Mouse (Mus musculus) kidney, adult 9 months (tissue): ENCODE measurements around the gene Fxyd1.

ENCODE experiments used
- DNase-seq: peaks from one replicate; pipeline ENCODE4 v3.0.0; 2022

The Fxyd1 gene

GRCm38 (mm10) chr7:31051321-31052021, 5.5 kb downstream of the Fxyd1 start, which contains the start of gene Fxyd7:
Fxyd7 (minus strand) TSS chr7:31051467.
- no peak for DNase-seq

GRCm38 (mm10) chr7:31050921-31051320, 6.1 kb downstream of the Fxyd1 start:
- no peak for DNase-seq

GRCm38 (mm10) chr7:31050487-31050886, 6.5 kb downstream of the Fxyd1 start:
- no peak for DNase-seq

GRCm38 (mm10) chr7:31049846-31050281, 7.1 kb downstream of the Fxyd1 start:
- DNase-seq: no peak

GRCm38 (mm10) chr7:31049135-31049845, 7.7 kb downstream of the Fxyd1 start:
- no peak for DNase-seq

GRCm38 (mm10) chr7:31042431-31042910, 14.5 kb downstream of the Fxyd1 start, which contains the start of gene Fxyd5:
Fxyd5 (minus strand) TSS chr7:31042481.
- DNase-seq: no peak

GRCm38 (mm10) chr7:31041662-31042315, 15.2 kb downstream of the Fxyd1 start:
- peak; percentile 49 for DNase-seq

- DNase-seq: no peak
Measured at GRCm38 (mm10) chr7:31041023-31041407, 16.0 kb downstream of the Fxyd1 start.

GRCm38 (mm10) chr7:31040281-31041022, 16.5 kb downstream of the Fxyd1 start:
- DNase-seq: no peak

- no peak for DNase-seq
Measured at GRCm38 (mm10) chr7:31039011-31039410, 18.0 kb downstream of the Fxyd1 start.

GRCm38 (mm10) chr7:31037675-31038074, 19.3 kb downstream of the Fxyd1 start:
- no peak for DNase-seq

GRCm38 (mm10) chr7:31036917-31037316, 20.1 kb downstream of the Fxyd1 start:
- DNase-seq: no peak

GRCm38 (mm10) chr7:31035291-31035690, 21.7 kb downstream of the Fxyd1 start:
- no peak for DNase-seq

GRCm38 (mm10) chr7:31034789-31035188, 22.2 kb downstream of the Fxyd1 start:
- no peak for DNase-seq

GRCm38 (mm10) chr7:31033409-31034165, 23.4 kb downstream of the Fxyd1 start:
- DNase-seq: peak; percentile 23

GRCm38 (mm10) chr7:31031731-31032130, 25.3 kb downstream of the Fxyd1 start:
- DNase-seq: no peak

GRCm38 (mm10) chr7:31030717-31031116, 26.3 kb downstream of the Fxyd1 start:
- DNase-seq: no peak

- DNase-seq: no peak
Measured at GRCm38 (mm10) chr7:31028609-31029008, 28.4 kb downstream of the Fxyd1 start.

GRCm38 (mm10) chr7:31017104-31017901, 39.7 kb downstream of the Fxyd1 start:
- DNase-seq: peak; percentile 25

GRCm38 (mm10) chr7:31012971-31013370, 44.0 kb downstream of the Fxyd1 start:
- DNase-seq: no peak

GRCm38 (mm10) chr7:31008889-31009288, 48.1 kb downstream of the Fxyd1 start:
- DNase-seq: peak; percentile 17
